Mouse (Mus musculus) C2C12 (cell line): ENCODE measurements at regions not wholly inside any gene's neighbourhood (a gene's known extent, or its start where the extent isn't known, plus 50 kb on each side); places are given as distances from the start of the nearest gene placed in this dataset.

Source experiments
- CEBPB ChIP-seq: IDR thresholded peaks from one replicate; pipeline ENCODE4 v1.6.1; 2011; ENCODE audit warnings: low read depth, mild to moderate bottlenecking, control low read depth, moderate library complexity
- CTCF ChIP-seq: IDR thresholded peaks from one replicate; pipeline ENCODE4 v1.5.1; 2011; ENCODE audit not compliant: control insufficient read depth, insufficient read depth, insufficient read length

DNA sequence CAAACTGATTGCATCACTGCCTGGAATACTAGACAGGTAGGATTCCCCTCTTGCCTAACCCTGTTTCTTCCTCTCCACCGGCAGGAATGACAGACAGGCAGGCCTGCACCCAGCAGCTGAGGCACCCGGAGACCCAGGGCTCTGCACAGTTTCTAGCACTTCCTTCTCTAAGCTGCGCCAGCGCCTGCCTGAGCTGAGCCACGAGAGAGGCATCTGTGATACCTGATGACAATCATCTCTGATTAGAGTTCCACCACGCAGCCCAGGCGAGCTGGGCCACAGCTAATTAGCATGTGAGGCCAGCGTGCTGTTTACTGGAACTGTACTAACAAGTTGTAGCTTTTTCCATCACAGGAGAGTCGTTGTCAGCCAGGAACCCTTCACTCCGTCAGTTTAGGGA lies 296.3 kb upstream of the Atp5g3 start:
- no peak for TF ChIP-seq CEBPB
- no peak for TF ChIP-seq CTCF
